Mouse (Mus musculus): ENCODE data around the gene Tpcn2.

Gene Tpcn2

DNA sequence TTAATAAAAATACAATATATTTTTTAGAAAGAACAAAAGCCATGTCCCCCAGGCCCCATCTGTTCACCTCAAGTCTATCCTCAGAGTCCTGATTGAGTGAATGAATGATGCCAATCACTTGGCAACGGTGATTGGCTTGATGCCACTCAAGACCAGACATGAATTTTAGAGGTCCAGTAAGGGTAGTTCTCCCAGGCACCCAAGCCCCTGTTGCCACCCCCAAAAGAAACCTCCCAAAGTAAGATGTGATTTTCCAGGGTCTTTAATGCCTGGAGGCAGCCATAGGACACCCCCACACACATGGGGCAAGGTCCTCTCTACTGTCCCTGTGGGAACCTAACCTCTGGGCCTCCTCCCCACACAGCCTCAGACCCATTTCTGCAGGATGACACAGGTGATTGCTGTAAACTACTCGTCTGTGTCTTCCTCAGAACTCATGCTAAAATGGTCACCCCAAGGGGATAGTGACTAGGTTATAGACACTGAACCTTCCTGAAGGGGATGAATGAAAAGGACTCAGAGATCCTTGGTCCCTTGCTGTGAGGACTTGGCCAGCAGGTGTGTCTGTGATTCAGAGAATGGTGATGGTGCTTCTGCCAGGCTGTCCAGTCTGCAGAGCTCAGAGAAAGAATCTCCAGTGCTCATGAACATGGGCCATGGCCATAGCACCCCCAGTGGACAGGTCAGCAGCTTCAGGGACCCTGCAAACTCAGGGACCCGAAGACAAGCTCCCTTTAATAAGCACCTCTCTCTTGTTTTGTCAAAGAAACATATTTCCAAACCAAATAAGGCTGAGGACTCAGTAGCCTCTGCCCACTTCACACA is 15.1 kb upstream of the Tpcn2 start:
- peak; percentile 79 for DNase-seq

- no peak for DNase-seq
Measured at GRCm38 (mm10) chr7:145293859-145294258, 10.0 kb upstream of the Tpcn2 start.

- DNase-seq = no peak
Measured at GRCm38 (mm10) chr7:145292726-145293125, 8.9 kb upstream of the Tpcn2 start.

DNA sequence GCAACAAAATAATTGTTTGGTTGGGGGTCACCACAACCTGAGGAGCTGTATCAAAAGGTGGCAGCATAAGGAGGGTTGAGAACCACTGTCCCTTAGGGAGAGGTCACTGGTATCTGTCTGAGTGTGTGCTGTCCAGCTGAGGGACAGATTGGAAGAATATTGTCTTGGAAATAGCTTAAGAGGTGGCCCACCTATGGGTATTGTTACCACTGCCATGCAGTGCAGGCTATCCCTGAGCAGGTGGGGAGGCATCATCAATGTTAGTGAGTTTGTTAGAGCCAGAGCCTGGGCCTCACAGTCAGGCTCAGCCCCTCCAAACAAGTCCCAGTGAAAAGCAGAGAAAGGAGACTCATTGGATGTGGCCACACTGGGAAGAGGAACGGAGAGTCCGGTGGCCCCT is 8.0 kb upstream of the Tpcn2 start:
- no peak for DNase-seq

DNA sequence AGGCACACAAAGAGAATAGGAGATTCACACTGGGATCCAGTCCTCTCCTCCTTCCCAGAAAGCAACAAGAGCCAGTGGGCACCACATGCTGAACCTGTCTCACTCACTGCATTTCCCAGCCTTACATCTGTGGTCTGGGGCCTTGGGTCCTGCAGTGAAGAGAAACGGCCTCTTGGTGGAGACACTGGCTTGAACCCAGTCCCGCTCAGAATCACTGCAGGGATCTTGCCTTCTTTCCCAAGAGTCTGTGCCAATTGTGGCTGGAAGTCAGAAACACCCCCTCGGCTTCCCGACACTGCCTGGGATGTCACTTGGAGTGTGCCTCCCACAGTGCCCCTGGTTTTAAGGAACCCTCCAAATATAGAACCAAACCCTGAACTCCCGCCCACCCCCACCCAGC is 5.5 kb upstream of the Tpcn2 start:
- DNase-seq = peak; percentile 83

DNA sequence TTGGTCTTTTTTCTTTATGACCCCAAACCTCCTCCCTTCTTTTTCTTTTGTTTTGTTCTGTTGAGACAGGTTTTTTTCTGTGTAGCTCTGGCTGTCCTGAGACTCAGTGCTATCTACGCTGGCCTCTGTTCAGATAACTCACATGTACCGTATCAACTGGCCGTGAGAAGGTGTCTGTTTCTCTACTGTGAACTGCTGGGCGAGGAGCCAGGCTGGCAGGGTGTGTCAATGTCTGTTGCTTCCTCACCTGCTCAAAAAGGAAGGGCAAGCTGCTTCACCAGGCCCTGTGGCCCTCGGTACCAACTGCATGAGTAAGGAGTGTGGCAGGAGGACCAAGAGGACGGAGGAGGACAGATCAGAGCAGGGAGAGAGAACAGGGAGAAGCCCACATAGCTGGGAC is 3.6 kb upstream of the Tpcn2 start:
- peak; percentile 89 for DNase-seq

- DNase-seq = no peak
Measured at GRCm38 (mm10) chr7:145285476-145285875, 1.7 kb upstream of the Tpcn2 start.

GRCm38 (mm10) chr7:145284293-145284692 is 482 bp upstream of the Tpcn2 start:
- no peak for DNase-seq

- DNase-seq = no peak
Measured at GRCm38 (mm10) chr7:145283041-145283440, 770 bp downstream of the Tpcn2 start.

- DNase-seq = no peak
Measured at GRCm38 (mm10) chr7:145281396-145281795, 2.4 kb downstream of the Tpcn2 start.

DNA sequence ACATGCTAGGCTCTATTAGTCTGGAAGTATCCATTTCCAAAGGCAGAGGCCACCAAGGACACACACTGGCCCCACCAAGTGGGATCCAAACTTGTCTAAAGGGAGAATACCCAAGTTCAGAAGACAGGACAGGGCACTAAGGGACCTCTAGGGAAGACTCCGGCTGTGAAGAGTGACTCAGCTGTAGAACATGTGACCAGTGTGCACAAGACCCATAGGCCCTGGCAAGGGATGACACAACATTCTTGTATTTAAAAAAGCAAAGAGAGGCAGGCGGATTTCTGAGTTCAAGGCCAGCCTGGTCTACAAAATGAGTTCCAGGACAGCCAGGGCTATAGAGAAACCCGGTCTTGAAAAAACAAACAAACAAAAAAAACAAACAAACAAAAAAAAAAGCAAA is 8.3 kb downstream of the Tpcn2 start:
- no peak for DNase-seq

DNA sequence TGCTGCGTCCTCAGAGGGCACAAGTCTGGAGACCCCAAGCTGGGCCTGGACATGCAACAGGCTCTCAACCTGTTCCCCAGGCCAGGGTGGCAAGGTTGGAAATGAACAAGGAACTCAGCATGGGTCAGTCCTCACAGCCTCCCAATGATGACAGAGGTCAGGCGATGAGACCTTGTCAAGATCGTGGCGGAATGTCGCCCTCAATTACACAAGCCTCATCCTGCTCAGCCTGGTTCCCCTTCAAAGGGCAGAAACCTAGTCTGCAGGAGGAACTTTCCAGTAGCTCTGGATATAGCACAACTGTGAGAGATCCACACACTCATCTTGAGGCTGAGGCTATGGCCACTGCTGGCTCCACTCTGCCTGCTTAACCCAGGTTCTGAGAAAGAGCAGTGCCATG is 12.9 kb downstream of the Tpcn2 start:
- DNase-seq = no peak

- no peak for DNase-seq
Measured at GRCm38 (mm10) chr7:145268890-145269289, 14.9 kb downstream of the Tpcn2 start.

- DNase-seq = no peak
Measured at GRCm38 (mm10) chr7:145266011-145266410, 17.8 kb downstream of the Tpcn2 start.

GRCm38 (mm10) chr7:145264202-145264601 is 19.6 kb downstream of the Tpcn2 start:
- DNase-seq = no peak

- DNase-seq = no peak
Measured at GRCm38 (mm10) chr7:145256092-145256491, 27.7 kb downstream of the Tpcn2 start.

GRCm38 (mm10) chr7:145253986-145254630 is 29.7 kb downstream of the Tpcn2 start:
- DNase-seq = peak; percentile 60

- DNase-seq = peak; percentile 93
Measured at GRCm38 (mm10) chr7:145252715-145253476, 30.9 kb downstream of the Tpcn2 start.

DNA sequence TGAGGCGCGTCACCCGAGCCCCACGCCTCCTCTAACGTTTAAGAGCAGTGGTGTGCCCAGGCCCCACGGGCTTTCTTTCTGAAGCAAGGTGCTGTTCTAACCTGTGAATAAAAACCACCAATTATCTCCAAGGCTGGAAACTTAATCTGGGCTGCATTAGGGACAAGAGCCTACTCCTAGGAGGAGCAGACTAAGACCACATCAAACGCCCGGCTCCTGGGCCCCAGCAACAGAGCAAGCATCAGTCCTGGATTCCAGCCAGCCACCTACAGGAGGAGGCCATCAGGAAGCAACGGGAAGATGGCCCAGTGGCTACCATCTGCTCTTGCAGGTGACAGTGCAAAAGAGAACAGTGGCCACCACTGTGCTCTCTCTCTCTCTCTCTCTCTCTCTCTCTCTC is 33.6 kb downstream of the Tpcn2 start:
- peak; percentile 85 for DNase-seq

DNA sequence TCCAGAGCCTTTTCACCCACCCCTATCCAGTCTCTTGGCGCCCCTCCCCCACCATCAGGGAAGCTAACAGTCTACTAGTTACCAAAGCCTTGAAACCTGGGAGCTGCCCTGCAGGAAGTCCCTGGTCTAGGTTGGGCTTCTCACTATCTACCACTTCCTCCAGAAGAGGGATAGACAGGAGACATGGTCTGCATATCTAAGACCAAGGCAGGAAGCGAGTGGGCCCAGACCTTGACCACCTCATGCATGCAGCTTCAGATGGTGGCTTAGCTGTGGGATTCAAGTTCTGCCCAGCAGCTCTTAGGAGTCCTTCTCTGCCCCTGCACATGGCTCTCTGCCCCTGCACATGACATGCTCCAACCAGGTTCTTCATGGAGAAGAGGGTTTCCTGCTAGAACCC is 34.9 kb downstream of the Tpcn2 start:
- DNase-seq = peak; percentile 44

GRCm38 (mm10) chr7:145242851-145243712 is 40.7 kb downstream of the Tpcn2 start:
- DNase-seq = peak; percentile 88

- no peak for DNase-seq
Measured at GRCm38 (mm10) chr7:145242028-145242427, 41.8 kb downstream of the Tpcn2 start.

- peak; percentile 80 for DNase-seq
Measured at GRCm38 (mm10) chr7:145240929-145241328, 42.9 kb downstream of the Tpcn2 start.
